Mouse (Mus musculus): ENCODE results near the gene 1700001C02Rik.
A peak's percentile ranks its signal among the peaks of the same experiment; 100 is the strongest.

1700001C02Rik gene

DNA sequence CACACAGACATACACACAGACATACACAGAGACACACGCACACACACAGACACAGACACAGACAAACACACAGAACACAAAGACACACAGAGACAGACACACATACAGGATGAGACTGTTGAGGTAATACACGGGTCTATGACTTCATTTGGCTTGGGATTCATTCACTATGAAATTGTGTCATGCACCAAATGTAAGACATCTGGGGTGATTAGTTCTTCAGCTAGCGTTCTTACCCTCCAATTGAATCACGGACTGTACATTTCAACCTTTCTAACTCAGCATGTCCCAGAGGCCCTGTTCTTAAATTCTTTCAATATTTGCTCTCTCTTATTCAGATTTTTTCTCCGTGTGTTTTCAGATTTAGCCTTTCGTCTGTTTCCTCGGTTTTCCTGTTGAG lies 28.8 kb downstream of the 1700001C02Rik start:
- DNase-seq (ENCODE audit: low spot score in 2 of 2): no peak

DNA sequence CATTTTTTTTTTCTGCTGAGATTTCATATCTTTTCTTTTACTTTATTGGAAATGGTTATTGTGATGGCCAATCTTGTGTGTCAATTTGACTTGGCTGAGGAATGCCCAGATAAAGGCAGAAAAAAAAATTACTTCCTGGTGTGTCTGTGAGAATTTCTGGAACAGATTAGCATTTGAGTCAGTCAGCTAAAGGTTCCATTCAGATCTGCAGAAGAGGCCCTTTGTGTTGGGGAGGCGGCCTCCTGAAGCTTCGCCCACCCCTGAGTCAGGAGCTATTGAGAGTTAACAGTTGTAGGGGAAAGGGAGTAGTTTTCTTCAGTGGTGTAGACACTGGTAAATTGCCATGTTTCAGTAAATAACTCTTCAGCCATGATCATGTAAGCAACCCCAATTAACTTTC lies 29.4 kb downstream of the 1700001C02Rik start:
- DNase-seq (ENCODE audit: low spot score in 2 of 2): no peak

DNA sequence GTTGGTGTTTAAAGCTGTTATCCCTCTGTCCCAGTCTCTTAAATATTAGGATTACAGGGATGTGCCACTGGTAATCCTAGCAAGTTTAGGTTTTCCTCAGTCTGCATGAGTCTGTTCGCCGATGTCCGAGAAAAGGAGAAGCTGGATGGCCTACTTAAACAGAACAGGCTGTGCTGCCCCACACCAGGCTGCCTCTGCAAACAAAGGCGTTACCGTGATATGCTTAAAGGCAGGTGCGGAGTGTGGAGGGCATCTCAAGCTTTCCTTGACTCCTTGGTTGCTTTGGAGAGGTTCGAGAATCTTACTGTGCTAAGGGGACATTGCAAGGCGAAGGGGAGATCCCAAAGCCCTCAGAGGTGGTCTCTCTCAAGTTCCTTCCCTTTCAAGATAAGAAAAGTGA lies 31.0 kb downstream of the 1700001C02Rik start:
- DNase-seq (ENCODE audit: low spot score in 2 of 2): no peak

DNA sequence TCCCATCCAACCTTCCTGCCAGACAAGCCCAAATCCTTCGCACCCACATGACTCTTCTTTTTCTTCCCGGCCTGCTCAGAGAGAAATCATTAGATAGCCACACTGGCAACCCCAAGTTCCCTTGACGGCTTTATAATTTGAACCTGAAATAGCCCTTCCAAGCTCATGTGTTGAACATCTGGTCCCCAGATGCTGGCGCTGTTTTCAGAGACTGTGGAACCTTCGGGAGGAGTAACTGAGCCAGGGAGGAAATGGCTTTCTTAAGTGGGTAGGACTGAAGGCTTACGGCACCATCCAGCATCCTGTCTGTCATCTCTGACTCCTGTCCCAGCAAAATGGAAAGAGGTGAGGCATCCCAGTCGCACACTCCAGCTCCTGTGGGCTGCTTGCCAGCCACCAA lies 31.5 kb downstream of the 1700001C02Rik start:
- no peak for DNase-seq (ENCODE audit: low spot score in 2 of 2)

DNA sequence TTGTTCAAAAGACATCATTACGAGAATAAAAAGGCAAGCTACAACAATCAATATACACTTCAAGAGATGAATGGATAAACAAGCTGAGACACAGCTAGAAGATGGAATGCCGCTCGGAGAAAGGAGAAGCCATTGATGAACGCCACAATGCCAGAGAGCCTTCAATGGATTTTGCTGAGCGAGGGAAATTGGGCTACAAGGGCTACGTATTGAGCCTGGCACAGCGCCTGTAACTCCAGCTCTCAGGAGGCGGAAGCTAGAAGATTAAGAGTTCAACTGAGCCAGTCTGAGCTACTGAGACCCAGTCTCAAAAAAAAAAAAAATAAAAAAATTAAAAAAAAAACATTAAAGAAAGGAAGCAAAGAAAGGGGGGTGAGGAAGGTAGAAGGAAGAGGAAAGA lies 47.3 kb downstream of the 1700001C02Rik start:
- no peak for DNase-seq (ENCODE audit: low spot score in 2 of 2)

DNA sequence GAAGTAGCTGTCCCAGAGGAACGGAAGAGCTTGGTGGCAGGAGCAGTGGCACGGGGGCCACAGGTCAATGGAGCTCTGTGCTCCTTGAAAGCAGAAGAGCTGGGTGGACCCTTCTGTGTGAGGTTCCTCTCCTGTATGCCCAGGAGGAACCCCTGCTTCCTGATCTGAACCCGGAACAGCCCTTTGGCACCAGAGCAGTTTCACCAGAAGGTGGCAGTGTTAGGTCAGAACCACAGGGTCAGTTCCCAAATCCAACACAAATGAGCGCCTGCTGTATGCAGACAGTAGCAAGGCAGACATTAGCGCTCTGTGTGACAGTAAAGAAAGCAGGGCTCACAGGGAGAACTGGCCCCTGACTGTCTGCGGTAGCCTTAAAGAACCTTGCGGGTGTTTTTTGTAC lies 50.5 kb downstream of the 1700001C02Rik start:
- DNase-seq (ENCODE audit: low spot score in 2 of 2): peak; percentile 10 to 11

DNA sequence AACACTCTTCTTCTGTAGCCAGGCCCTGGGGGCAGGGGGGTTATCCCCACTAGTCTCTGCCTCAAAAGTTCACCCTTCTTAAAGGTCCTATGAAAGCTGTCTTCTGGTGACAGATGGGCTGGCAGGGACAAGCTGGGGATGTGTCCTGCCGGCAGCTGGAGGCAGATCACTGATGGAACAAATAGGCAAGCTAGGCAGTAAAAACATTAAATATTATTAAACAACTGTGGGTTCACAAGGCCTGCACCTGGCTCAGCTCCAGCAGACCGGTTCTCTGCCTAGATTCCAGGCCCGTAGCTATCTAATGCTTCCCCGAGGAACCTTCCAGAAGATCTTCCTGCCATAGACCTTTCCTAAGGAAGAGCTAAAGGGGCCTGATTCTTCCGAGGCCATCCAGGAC lies 52.3 kb downstream of the 1700001C02Rik start:
- no peak for DNase-seq (ENCODE audit: low spot score in 2 of 2)

DNA sequence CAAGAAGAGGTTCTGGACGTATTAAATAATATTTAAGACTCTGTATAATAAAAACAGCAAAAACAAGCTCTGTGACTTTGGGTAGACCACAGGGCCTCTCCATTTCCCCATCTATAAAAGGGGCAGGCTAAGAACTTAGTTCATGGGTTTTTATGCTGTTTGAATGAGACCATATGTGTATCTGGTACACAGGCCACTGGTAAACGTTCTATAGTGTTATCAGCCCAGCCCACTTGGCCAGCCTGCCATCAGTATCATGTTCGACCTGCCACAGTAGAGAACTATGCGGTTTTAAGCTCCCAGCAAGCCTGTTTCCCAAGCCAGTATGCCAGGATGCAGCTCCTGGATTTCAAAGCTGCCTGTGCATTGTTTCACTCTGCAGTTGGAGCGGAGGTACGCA lies 52.7 kb downstream of the 1700001C02Rik start:
- no peak for DNase-seq (ENCODE audit: low spot score in 2 of 2)

DNA sequence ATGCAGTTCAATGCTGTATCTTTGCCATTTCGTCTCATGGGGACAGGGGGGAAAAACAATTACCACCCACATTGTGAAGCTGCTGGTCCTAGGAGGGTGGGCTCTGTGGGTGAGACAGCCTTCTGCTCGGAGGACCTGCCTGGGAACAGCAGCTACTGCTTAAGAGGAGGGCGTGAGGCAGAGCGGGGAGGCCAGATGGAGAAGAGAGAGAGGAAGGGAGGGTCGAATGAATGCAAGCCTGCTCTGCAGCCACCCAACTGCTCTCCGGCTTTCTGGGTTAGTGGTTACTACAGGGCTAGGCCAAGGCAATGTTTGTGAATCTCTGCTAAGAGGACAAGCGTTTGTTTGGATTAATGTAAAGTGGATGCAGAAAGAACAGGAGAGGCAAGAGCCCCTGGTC lies 53.6 kb downstream of the 1700001C02Rik start:
- no peak for DNase-seq (ENCODE audit: low spot score in 2 of 2)

DNA sequence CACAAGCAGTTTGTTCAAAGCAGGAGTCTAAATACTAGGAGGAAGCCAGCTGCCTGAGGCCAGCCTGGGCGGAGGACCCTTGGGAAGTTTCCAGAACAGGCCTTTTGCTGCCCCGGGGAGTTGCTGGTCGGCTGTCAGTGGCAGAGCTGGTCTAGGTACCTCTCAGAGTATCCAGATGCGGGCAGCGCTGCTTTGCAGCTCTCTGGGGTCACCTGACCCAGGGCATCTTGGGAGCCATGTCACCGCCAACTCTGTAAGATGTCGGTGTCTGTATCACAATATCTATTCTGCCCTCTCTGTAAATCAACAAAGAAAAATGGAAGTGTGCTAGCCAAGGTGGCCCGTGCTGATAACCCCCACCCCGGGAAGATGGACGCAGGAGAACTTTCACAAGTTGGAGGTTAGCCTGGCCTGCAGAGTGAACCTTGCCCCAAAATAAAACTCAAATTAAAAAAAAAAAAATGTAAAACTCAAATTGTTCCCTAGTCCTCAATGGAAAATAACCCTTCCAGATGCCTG lies 54.4 kb downstream of the 1700001C02Rik start:
- DNase-seq (ENCODE audit: low spot score in 2 of 2): no peak

DNA sequence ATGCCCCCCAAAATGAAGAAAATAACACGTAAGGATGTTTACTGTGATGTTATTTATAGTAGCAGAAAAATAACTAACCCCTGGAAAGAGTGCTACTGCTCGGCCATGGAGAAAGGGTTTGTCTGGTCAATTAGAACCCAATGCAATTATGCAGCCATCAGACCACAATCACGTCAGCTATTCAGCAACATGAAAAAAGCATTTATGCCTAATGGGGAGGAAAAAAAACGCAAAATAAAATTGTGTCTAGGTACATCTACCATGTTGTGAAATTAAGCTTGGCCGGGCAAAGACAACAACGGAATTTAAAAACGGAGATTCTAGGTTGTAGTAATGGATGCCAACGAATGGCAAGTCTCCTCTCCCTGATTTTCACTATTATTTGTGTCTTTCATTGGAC lies 56.6 kb downstream of the 1700001C02Rik start:
- DNase-seq (ENCODE audit: low spot score in 2 of 2): no peak

DNA sequence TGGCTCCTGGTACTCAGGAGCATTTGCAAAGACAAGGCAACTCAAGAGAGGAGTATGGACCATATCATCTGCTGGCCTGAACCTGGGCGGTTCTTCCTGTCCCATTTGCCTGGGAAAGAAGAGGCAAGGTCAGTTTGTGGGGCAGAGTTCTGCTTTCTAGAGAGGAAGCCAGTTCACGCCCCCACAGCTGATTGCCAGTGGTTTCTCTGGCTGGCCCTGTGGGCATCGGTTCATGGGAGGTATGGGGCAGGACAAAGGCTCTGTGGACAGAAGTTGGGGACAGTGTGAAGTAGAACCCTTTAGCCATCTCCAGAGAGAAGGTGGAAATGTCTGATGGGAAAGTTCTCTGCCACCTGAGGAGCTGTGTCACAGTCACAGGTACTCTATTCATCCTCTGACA lies 57.3 kb downstream of the 1700001C02Rik start:
- no peak for DNase-seq (ENCODE audit: low spot score in 2 of 2)

DNA sequence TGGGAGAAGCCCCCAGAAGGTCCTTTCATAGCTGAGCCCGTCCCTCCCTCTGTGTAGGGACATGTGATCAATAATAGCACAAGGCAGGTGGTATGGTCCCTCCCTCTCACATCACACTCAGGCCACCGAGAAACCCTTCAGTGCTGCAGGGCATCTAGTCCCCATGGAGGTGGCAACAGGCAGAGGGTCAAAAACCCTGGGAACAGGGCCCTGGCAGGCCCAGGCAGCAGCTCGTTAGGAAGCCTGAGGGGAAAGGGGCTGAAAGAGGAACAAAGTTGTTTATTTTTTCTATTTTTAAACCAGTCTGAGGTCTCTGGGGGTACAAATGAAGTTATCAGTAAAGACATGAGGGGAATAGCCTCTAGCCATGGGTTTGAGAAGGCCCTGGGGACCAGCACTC lies 58.4 kb downstream of the 1700001C02Rik start:
- no peak for DNase-seq (ENCODE audit: low spot score in 2 of 2)

DNA sequence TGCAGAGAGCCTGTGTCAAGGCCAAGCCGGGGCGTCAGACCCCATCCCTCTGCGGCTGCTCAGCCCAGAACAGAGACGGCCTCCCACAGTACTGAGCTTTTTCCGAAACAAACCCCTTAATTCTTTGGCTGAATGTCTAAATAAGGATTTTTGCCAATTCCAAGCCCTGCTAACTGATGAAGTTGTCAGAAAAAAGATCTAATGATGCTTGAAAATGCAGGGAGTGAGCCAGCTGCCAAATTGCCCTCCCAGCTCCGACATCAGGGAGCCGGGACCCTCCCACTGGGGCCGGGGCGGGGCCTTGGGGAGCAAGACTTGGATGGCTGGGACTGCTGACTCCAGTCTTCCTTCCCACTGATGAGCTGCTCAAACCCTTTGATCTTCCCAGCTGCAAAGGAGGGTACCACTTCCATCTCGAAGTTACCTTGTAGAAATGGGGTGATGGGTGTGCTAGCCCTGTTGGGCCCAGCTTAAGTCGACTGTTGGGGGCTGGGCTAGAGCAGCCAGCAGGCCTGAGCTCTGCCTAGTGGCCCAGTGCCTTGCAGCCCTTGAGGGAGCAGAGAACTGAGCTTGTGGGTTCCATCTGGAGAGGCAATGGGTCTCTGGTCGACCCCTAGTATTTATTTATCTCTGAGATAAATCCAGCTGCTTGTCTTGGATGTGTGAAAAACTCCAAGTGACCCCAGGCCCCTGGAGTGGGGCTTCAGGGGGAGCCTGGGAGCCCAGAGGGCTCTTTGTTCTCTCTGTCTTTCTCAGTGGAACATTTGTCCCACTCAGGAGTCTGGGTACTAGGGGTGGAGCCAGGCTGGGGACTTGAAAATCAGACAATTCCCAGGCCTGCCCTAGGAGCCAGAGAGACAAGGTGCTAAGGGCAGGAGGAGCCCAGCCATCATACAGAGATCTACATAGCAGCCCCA lies 60.3 kb downstream of the 1700001C02Rik start:
- DNase-seq (ENCODE audit: low spot score in 2 of 2): no peak

DNA sequence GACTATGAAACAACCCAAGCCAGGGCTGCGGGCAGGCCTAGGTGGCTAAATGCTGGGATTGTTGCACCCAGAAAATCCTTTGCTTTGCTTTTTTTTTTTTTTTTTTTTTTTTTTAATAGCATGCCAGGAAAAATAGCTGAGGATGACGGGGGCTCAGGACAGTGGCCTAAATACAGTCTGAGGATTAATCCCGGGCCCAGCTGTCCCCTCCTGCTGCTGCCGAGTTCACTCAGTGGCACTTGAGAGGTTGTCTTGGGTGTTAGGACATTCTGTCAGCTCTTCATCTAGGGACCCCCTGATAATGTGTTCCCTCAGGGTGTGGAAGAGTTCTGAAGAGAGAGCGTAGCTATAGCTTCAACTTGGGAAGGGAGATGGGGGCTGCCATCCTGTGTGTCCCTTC lies 61.3 kb downstream of the 1700001C02Rik start:
- DNase-seq (ENCODE audit: low spot score in 2 of 2): no peak

DNA sequence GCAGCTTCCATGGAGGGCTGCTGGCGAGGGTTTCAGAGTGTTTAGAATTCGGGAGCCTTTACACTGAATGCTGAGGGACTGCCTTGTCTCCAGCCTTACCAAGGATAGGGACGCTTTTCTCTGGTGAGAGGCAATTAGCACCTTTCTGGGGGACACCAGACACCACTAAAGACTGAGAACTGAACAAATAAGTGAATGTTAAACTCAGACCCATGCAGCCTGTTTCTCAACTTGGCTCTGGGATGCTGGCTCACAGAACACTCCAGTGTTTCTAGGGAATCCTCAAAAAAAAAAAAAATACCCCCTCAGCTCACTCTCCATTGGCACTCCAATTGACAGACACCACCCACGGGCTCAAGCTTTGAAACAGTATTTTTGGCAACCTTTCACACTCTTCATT lies 63.1 kb downstream of the 1700001C02Rik start:
- no peak for DNase-seq (ENCODE audit: low spot score in 2 of 2)
